Mouse (Mus musculus) common myeloid progenitor, adult 5-6 weeks (primary cell): Measurements from ENCODE around the gene Gm14744. TPM values are rescaled to one million over a fixed set of nuclear protein-coding genes. Genes with fewer than 3 reads are reported as not detected.
"Not testable (repeated sequence)": the region's sequence is repeated elsewhere in the genome, so short reads cannot be mapped to it uniquely, and the experiment has no call there.

ENCODE experiments used
- ATAC-seq: replicated peaks from 2 replicates; pipeline ENCODE4 v1.8.0; 2016; ENCODE audit warnings: low read depth, mild to moderate bottlenecking, moderate TSS enrichment, inconsistent platforms; ENCODE audit not compliant: poor library complexity, severe bottlenecking
- total RNA-seq: library from RNA; stranded (forward); fragments of 200-1000, 187-1606 nt; gene quantifications from 2 replicates; pipeline ENCODE4 v1.2.3, GENCODE M21; 2017

Gene Gm14744
- not detected in 2 replicates for total RNA-seq

GRCm38 (mm10) chrX:77864458-77864857, at the start of gene Gm14744:
Gene Gm14744, plus strand, starts transcription at chrX:77864758.
- ATAC-seq: not testable (repeated sequence)

DNA sequence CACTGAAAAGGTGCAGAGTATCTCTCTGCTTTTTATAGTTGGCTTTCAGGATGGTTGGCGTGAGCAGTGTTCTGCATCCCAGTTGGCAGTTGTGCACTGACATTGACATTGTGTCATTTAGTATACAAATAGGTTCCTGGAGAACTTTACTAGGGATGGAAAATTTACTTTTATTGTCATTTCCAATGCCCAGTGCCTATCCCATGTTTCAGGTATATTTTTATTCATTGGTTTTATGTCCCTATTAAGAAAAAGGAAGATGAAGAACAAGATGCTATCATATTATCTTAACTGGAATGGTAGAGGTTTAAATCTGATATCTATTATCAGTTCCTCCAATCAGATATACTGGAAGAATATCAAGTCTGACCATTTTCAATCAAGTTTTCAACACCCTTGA, 11.0 kb upstream of the Gm14744 start, which contains the start of gene Pbsn:
Gene Pbsn (minus strand): TSS at position 101 of the 400 bp plus-strand sequence.
- no peak for ATAC-seq

DNA sequence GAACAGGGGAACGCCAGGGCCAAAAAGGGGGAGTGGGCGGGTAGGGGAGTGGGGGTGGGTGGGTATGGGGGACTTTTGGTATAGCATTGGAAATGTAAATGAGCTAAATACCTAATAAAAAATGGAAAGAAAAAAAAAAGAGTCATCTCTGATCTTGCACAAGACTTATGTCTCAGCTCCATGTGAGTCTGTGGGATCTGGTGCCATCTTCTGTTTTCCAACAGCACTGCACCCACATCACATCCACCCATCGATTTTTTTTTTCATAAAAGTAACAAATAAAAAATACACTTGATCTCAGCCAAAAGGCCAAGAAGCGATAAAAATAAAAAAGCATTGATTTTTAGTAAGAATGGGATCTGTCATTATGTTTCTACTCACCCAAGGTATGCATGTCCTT, 15.5 kb downstream of the Gm14744 start:
- not testable (repeated sequence) for ATAC-seq

Other genes starting within 250 kb of the Gm14744 start
- 9.8 and 12.5 TPM in 2 replicates for gene Prkx, start 68.5 kb upstream of the Gm14744 start, total RNA-seq
- gene Pbsn, start 11.1 kb upstream of the Gm14744 start, total RNA-seq: not detected in 2 replicates
- not detected in 2 replicates for gene 5430402E10Rik, start 60.3 kb downstream of the Gm14744 start, total RNA-seq
- gene Obp1a, start 226.6 kb downstream of the Gm14744 start, total RNA-seq: not detected in 2 replicates